ENCODE assay signal across 8 mouse cellular contexts in genomic region chr17:59099376-59099775, GRCm38 (mm10).
DNase-seq lines count a peak whose midpoint lies in the region; ATAC-seq and TF ChIP-seq lines count a peak whose summit lies in the region.

No protein-coding gene starts in this region.

- no peak overlapping the region for H3K27ac ChIP-seq in kidney, adult 2 months (ENCODE audit: insufficient read depth, low read depth, low read length)
- H3K27ac ChIP-seq in kidney, embryonic 16.5 days (ENCODE audit: low read length): no peak overlapping the region
- H3K27ac ChIP-seq in embryonic facial prominence, embryonic 10.5 days (replicated peaks): no peak overlapping the region

- TF ChIP-seq POLR2A in kidney, adult 2 months (IDR thresholded peaks at IDR 0.05; ENCODE audit: low read depth, low read length): no peak

- 10% methylated on average over 5 of the region's 5 CpGs for WGBS in kidney, adult 2 months
- WGBS in kidney, embryonic 16.5 days: 17% methylated on average over 5 of the region's 5 CpGs
- WGBS in embryonic facial prominence, embryonic 10.5 days: 8% methylated on average over 5 of the region's 5 CpGs

- no peaks in the 10 kb centered on the region for H3K36me3 ChIP-seq in kidney, adult 2 months (ENCODE audit: control insufficient read depth, insufficient read depth, low read length)
- H3K36me3 ChIP-seq in kidney, embryonic 16.5 days (ENCODE audit: insufficient read depth, low read length): no peaks in the 10 kb centered on the region
- H3K36me3 ChIP-seq in embryonic facial prominence, embryonic 10.5 days (replicated peaks): no peaks in the 10 kb centered on the region

- H3K9me3 ChIP-seq in kidney, embryonic 16.5 days (ENCODE audit: low read length): no peaks in the 10 kb centered on the region
- H3K9me3 ChIP-seq in embryonic facial prominence, embryonic 10.5 days: no peaks in the 10 kb centered on the region

- ATAC-seq in kidney, embryonic 16.5 days (ENCODE audit: low FRiP score, low TSS enrichment): no peak
- no peak for ATAC-seq in granulocyte monocyte progenitor cell, adult 5-6 weeks (replicated peaks; ENCODE audit: poor library complexity, severe bottlenecking)

- H3K4me2 ChIP-seq in kidney, embryonic 16.5 days (replicated peaks; ENCODE audit: low read depth, low read length): no peak overlapping the region

- no peak overlapping the region for H3K4me3 ChIP-seq in kidney, adult 2 months (ENCODE audit: insufficient read depth, low read depth, low read length)
- no peak overlapping the region for H3K4me3 ChIP-seq in kidney, embryonic 16.5 days (ENCODE audit: low read length)
- no peak overlapping the region for H3K4me3 ChIP-seq in embryonic facial prominence, embryonic 10.5 days

- H3K9ac ChIP-seq in kidney, embryonic 16.5 days (replicated peaks; ENCODE audit: low read length): no peak overlapping the region

- H3K4me1 ChIP-seq in kidney, adult 2 months (ENCODE audit: control insufficient read depth, insufficient read depth, low read length): no peaks in the 10 kb centered on the region
- no peaks in the 10 kb centered on the region for H3K4me1 ChIP-seq in kidney, embryonic 16.5 days (ENCODE audit: insufficient read depth, low read length)
- no peaks in the 10 kb centered on the region for H3K4me1 ChIP-seq in embryonic facial prominence, embryonic 10.5 days

- H3K27me3 ChIP-seq in kidney, adult 2 months (replicated peaks; ENCODE audit: control insufficient read depth, insufficient read depth, low read length): no peaks in the 10 kb centered on the region
- no peaks in the 10 kb centered on the region for H3K27me3 ChIP-seq in kidney, embryonic 16.5 days (ENCODE audit: insufficient read depth, low read length)
- H3K27me3 ChIP-seq in embryonic facial prominence, embryonic 10.5 days (replicated peaks; ENCODE audit: low read depth, poor library complexity, severe bottlenecking): no peaks in the 10 kb centered on the region

- peak; percentile 39 for DNase-seq in kidney, adult 2 months
- peak; percentile 28 for DNase-seq in ES-CJ7 (ENCODE audit: low read depth, low spot score)
- DNase-seq in adrenal gland, adult 2 months: peak; percentile 27
- peak; percentile 48 for DNase-seq in embryonic facial prominence, embryonic 10.5 days (ENCODE audit: low spot score)
- DNase-seq in layer of hippocampus, postnatal 36 days: peak; percentile 22 to 29
- peak; percentile 21 to 46 for DNase-seq in right cerebral cortex, postnatal 10 days (ENCODE audit: low spot score in 2 of 2)

- TF ChIP-seq CTCF in kidney, adult 2 months (conservative IDR thresholded peaks at IDR 0.05; ENCODE audit: insufficient read depth, insufficient read length, low read depth, low read length): peak; percentile 56
